Mouse (Mus musculus) hindbrain, embryonic 11.5 days (tissue): Measurements from ENCODE around the gene Slc38a4. TPM values are rescaled to one million over a fixed set of nuclear protein-coding genes. Genes with fewer than 3 reads are reported as not detected.

ENCODE experiments used
- ATAC-seq: fragments of 200-750 bp; cut with Nextera tagmentation; 2 replicates; pipeline ENCODE4 v1.8.0; 2017; ENCODE audit warnings: mild to moderate bottlenecking, moderate TSS enrichment, moderate library complexity; ENCODE audit not compliant: low FRiP score
- DNase-seq: peaks from one replicate; pipeline ENCODE4 v3.0.0-alpha.2; 2015; ENCODE audit warnings: low spot score
- H3K27ac ChIP-seq: fragments of 300-500 bp; sonication (generic); 2 replicates; pipeline ENCODE4 v1.5.1; 2014; ENCODE audit warnings: mild to moderate bottlenecking, low read depth, low read length
- H3K27me3 ChIP-seq: fragments of 300-500 bp; sonication (generic); 2 replicates; pipeline ENCODE4 v1.6.1; 2014; ENCODE audit warnings: mild to moderate bottlenecking, low read length, moderate library complexity, mixed read lengths; ENCODE audit not compliant: control insufficient read depth, insufficient read depth
- H3K36me3 ChIP-seq: fragments of 300-500 bp; sonication (generic); 2 replicates; pipeline ENCODE4 v1.6.1; 2014; ENCODE audit warnings: mild to moderate bottlenecking, low read length, moderate library complexity, mixed read lengths; ENCODE audit not compliant: control insufficient read depth, insufficient read depth
- H3K4me1 ChIP-seq: fragments of 300-500 bp; sonication (generic); replicated peaks from 2 replicates; pipeline ENCODE4 v1.6.1; 2014; ENCODE audit warnings: low read length, mixed read lengths; ENCODE audit not compliant: control insufficient read depth, insufficient read depth
- H3K4me2 ChIP-seq: fragments of 300-500 bp; sonication (generic); replicated peaks from 2 replicates; pipeline ENCODE4 v1.6.1; 2014; ENCODE audit warnings: mild to moderate bottlenecking, low read depth, low read length
- H3K4me3 ChIP-seq: fragments of 300-500 bp; sonication (generic); 2 replicates; pipeline ENCODE4 v1.5.1; 2014; ENCODE audit warnings: low read depth, low read length
- H3K9ac ChIP-seq: fragments of 300-500 bp; sonication (generic); 2 replicates; pipeline ENCODE4 v1.6.1; 2014; ENCODE audit warnings: low read depth, low read length
- H3K9me3 ChIP-seq: fragments of 300-500 bp; sonication (generic); 2 replicates; pipeline ENCODE4 v1.6.1; 2016; ENCODE audit warnings: low read length; ENCODE audit not compliant: control insufficient read depth
- WGBS: fragments of 180-500 bp; shearing (Covaris S2); extraction: QIAGEN DNeasy Blood & Tissue Kit; methylation state at CpG from one replicate; pipeline ENCODE4 v1.1.7; 2014; 5-methylcytosine and 5-hydroxymethylcytosine counted together
- polyA plus RNA-seq: library from polyadenylated mRNA; unstranded; fragments of >200 nt; fragmentation: Nextera tagmentation; extraction: Ambion mirVana; gene quantifications from 2 replicates; pipeline ENCODE4 v1.2.1, GENCODE M21; 2014

Gene Slc38a4
- polyA plus RNA-seq, 1 experiment from 2014 or later, result 39.7 TPM

- no peaks in the 10 kb centered on the region for H3K4me1 ChIP-seq
- 86% methylated on average over 6 of the region's 6 CpGs for WGBS
- H3K27ac ChIP-seq, result no peak overlapping the region
- no peaks in the 10 kb centered on the region for H3K36me3 ChIP-seq
- no peak overlapping the region for H3K4me2 ChIP-seq
- ATAC-seq (no peak), DNase-seq (no peak)
- H3K9ac ChIP-seq, result no peak overlapping the region
- H3K4me3 ChIP-seq, result no peak overlapping the region
- no peaks in the 10 kb centered on the region for H3K27me3 ChIP-seq
- no peaks in the 10 kb centered on the region for H3K9me3 ChIP-seq
Observed at GRCm38 (mm10) chr15:97077665-97078064, 21.9 kb upstream of the Slc38a4 start.

GRCm38 (mm10) chr15:97076092-97076491, 20.3 kb upstream of the Slc38a4 start:
- no peaks in the 10 kb centered on the region for H3K4me1 ChIP-seq
- H3K4me2 ChIP-seq, result no peak overlapping the region
- H3K27me3 ChIP-seq, result no peaks in the 10 kb centered on the region
- H3K36me3 ChIP-seq, result no peaks in the 10 kb centered on the region
- DNase-seq (no peak), ATAC-seq (no peak)
- H3K9me3 ChIP-seq, result no peaks in the 10 kb centered on the region
- no peak overlapping the region for H3K27ac ChIP-seq
- WGBS, result 56% methylated on average over 3 of the region's 3 CpGs
- no peak overlapping the region for H3K4me3 ChIP-seq
- no peak overlapping the region for H3K9ac ChIP-seq

GRCm38 (mm10) chr15:97075240-97075639, 19.5 kb upstream of the Slc38a4 start:
- Histone ChIP-seq H3K4me3 (no peak overlapping the region), H3K36me3 (no peaks in the 10 kb centered on the region), H3K4me1 (no peaks in the 10 kb centered on the region), H3K9me3 (no peaks in the 10 kb centered on the region), H3K4me2 (no peak overlapping the region), H3K9ac (no peak overlapping the region), H3K27me3 (no peaks in the 10 kb centered on the region), H3K27ac (no peak overlapping the region)
- DNase-seq (no peak), ATAC-seq (no peak)
- 70% methylated on average over 4 of the region's 4 CpGs for WGBS

GRCm38 (mm10) chr15:97072859-97073826, 17.4 kb upstream of the Slc38a4 start:
- no peak for ATAC-seq
- no peak overlapping the region for H3K9ac ChIP-seq
- H3K4me2 ChIP-seq, result no peak overlapping the region
- 60% methylated on average over 13 of the region's 13 CpGs for WGBS
- H3K4me3 ChIP-seq, result no peak overlapping the region
- H3K4me1 ChIP-seq, result no peaks in the 10 kb centered on the region
- H3K27me3 ChIP-seq, result no peaks in the 10 kb centered on the region
- no peak for DNase-seq
- no peak overlapping the region for H3K27ac ChIP-seq
- no peaks in the 10 kb centered on the region for H3K36me3 ChIP-seq
- no peaks in the 10 kb centered on the region for H3K9me3 ChIP-seq

GRCm38 (mm10) chr15:97067340-97068136, 11.8 kb upstream of the Slc38a4 start:
- H3K9me3 ChIP-seq, result no peaks in the 10 kb centered on the region
- H3K36me3 ChIP-seq, result no peaks in the 10 kb centered on the region
- H3K4me3 ChIP-seq, result no peak overlapping the region
- H3K9ac ChIP-seq, result no peak overlapping the region
- DNase-seq (no peak), ATAC-seq (no peak)
- 74% methylated on average over 8 of the region's 8 CpGs for WGBS
- H3K4me1 ChIP-seq, result no peaks in the 10 kb centered on the region
- no peaks in the 10 kb centered on the region for H3K27me3 ChIP-seq
- H3K27ac ChIP-seq, result no peak overlapping the region
- no peak overlapping the region for H3K4me2 ChIP-seq

GRCm38 (mm10) chr15:97066937-97067336, 11.2 kb upstream of the Slc38a4 start:
- ATAC-seq, result no peak
- no peaks in the 10 kb centered on the region for H3K4me1 ChIP-seq
- no peak overlapping the region for H3K9ac ChIP-seq
- H3K4me3 ChIP-seq, result no peak overlapping the region
- no peaks in the 10 kb centered on the region for H3K9me3 ChIP-seq
- no peak overlapping the region for H3K4me2 ChIP-seq
- no peaks in the 10 kb centered on the region for H3K27me3 ChIP-seq
- no peak for DNase-seq
- no peaks in the 10 kb centered on the region for H3K36me3 ChIP-seq
- 88% methylated on average over 5 of the region's 5 CpGs for WGBS
- no peak overlapping the region for H3K27ac ChIP-seq

GRCm38 (mm10) chr15:97063211-97063610, 7.5 kb upstream of the Slc38a4 start:
- H3K4me2 ChIP-seq, result no peak overlapping the region
- no peak for DNase-seq
- H3K9ac ChIP-seq, result no peak overlapping the region
- H3K4me1 ChIP-seq, result no peaks in the 10 kb centered on the region
- no peak overlapping the region for H3K27ac ChIP-seq
- H3K36me3 ChIP-seq, result no peaks in the 10 kb centered on the region
- ATAC-seq, result no peak
- H3K4me3 ChIP-seq, result no peak overlapping the region
- H3K27me3 ChIP-seq, result no peaks in the 10 kb centered on the region
- WGBS, result 93% methylated on average over 5 of the region's 5 CpGs
- no peaks in the 10 kb centered on the region for H3K9me3 ChIP-seq

GRCm38 (mm10) chr15:97060973-97061372, 5.2 kb upstream of the Slc38a4 start:
- H3K27me3 ChIP-seq, result no peaks in the 10 kb centered on the region
- ATAC-seq (no peak), DNase-seq (no peak)
- H3K36me3 ChIP-seq, result no peaks in the 10 kb centered on the region
- no peaks in the 10 kb centered on the region for H3K4me1 ChIP-seq
- WGBS, result 78% methylated on average over 8 of the region's 8 CpGs
- H3K9ac ChIP-seq, result no peak overlapping the region
- no peaks in the 10 kb centered on the region for H3K9me3 ChIP-seq
- H3K27ac ChIP-seq, result no peak overlapping the region
- H3K4me2 ChIP-seq, result no peak overlapping the region
- no peak overlapping the region for H3K4me3 ChIP-seq
